Mouse (Mus musculus): ENCODE data around the gene Pglyrp1.

Gene Pglyrp1

DNA sequence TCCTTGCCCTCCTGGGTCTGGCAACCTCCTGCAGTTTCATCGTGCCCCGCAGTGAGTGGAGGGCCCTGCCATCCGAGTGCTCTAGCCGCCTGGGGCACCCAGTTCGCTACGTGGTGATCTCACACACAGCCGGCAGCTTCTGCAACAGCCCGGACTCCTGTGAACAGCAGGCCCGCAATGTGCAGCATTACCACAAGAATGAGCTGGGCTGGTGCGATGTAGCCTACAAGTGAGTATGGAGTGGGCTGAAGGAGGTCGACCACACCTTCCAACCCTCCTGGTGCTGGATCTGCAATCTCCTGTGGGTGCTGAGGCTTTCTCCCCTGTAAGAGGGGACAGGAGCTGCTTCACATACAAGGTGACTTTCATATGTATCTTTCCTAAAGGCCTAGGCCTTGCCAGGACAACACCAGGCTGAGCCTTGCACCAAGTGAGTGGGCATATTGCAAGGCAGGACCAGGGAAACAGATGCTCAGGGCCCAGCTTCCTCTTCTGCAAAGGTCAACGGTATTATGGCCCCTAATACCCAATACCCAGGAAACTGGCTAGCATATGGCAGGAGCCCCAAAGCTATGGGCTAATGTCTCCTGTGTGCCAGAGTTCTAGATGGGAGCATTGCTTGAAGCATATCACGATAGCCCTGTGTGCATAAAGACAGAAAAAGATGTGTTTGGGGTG lies 13.8 kb downstream of the Pglyrp1 start:
- peak; percentile 71 for DNase-seq (ENCODE audit: low read depth, low spot score)

DNA sequence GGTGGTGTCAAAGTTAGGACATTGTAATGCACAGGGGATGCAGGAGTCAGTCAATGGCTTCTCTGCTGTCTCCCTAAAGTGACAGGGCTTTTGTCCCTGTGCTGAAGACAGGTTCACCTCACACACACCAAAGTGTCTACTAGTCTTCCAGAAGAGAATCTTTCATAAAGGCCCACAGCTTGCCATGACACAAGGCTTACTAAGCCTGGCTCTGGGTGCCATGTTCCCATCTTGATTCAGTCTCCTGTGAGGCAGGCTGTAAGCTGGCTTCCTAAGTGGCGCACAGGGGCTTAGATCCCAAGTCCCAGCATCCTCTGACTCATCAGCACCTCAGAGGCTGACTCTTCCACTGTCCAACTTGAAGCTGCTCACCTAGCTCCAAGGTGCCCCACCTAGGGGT lies 15.8 kb downstream of the Pglyrp1 start:
- DNase-seq (ENCODE audit: low read depth, low spot score) = no peak

DNA sequence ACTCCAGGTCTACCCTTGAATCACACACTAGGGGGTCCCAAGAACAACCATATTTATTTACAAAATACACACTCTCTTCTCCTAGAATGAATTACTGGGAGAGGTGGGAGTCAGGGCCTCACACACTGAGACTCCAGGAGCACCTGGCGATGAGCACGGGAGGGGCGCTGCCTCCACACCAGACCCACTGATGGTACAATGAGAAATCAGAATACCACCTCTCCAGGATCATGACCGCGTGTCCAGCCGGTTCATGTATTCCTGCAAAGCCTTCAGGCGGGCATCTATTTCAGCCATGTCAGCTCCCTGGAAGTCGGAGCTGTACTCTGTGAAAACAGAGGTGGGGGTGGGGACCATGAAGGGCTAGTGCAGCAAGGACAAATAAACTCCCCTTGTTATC lies 19.7 kb downstream of the Pglyrp1 start:
- DNase-seq (ENCODE audit: low read depth, low spot score) = no peak

DNA sequence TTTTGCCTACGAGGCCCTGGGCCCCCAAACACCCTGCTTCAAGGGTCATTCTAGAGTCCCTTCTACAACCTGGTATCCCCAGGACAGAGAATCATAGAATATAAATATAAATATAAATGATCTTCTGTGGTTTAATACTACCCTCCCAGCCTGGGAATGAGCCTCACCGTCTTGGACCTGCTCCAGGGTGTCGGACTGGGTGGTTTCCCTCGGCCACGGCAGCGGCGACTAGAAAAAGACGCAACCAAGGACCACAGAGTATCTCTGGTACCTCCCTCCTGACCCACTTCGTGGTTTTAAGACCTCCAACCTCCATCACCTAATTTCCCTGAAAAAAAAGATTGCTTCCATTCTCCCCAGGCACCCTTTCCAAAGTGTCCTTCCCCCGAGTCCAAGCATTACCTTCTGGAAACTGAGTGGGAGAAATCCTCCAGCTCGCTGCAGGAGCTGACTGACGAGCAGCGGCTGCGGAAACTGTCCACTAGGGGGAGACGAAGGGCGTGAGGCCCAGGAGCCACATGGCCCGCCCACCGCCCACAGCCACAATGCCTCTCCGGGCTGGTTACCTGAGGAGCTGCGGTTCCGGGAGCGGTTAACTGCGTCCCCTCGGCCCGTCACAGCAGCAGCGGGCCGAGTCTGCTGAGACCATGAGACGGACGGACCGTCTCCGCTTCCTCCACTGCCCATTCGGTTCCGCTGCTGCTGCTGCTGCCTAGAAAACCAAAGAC lies 20.9 kb downstream of the Pglyrp1 start:
- peak; percentile 83 for DNase-seq (ENCODE audit: low read depth, low spot score)

DNA sequence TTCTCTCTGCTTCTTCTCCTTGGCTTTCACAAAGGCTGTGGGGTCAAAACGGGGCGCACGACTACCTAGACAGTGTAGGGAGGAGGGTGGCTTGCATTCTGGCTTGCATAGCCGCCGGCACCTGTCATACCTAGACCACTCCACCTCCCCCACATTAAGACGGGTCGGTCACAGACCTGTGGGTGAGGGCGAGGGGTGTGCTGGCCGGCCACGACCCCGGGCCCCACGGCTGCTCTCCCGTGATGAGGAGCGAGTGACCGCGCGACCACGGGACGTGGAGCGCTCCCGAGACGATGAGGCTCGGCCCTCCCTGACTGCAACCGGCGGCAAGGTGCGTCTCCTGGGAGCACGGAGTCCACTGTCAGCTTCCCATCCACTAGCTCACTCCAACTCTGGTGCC lies 21.9 kb downstream of the Pglyrp1 start:
- DNase-seq (ENCODE audit: low read depth, low spot score) = no peak

DNA sequence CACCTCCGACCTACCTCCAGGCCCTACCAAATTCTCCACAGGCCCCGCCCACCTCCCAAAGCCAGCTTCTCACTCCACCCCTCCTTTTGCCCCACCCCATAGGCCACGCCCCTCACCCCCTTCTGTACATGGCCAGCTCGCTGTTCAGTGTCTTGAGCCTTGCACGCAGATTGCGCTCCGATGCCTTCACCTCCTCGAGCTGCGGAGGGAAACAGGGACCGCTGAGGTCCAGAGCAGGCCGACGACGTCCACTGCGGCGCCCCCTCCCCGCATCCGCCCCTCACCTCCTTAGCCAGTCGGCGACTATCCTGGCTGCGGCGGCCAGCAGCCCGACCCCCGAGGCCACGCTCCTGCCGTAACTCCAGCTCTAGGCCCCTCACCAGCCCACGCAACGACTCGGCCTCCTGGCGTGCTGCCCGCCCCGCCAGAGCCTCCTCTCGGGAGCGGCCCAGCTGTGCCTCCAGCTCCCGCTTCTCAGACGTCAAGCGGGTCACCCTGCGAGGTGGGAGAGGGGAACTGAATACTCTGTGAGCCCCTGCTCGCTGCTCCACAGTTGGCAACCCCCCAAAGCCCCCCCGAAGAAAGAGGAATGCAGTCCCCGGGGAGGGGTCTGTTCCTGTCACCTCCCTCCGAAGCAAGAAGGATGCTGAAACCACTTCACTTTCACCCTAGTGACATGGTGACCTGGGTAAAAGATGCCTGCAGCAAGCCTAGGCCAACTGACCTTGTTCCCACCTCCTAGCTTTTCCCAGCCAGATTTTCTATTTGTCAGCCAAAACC lies 22.7 kb downstream of the Pglyrp1 start:
- DNase-seq (ENCODE audit: low read depth, low spot score) = peak; percentile 84

DNA sequence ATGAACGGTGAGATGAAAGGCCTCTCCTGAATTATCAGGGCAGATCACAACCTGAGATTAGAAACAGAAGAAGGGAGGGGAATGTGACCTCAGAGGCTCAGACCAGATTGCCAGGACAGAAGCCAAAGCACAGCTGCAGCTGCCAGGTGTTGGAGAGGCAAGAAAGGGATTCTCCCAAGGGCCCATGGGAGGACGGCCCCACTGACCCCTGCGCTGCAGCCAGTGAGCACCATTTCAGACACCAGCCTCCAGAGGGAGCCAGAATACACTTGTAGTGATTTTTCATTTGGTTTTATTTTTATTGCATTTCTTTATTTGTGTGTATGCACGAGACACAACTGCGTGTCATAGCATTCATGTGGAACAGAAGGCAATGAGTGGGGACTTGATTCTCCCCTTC lies 25.4 kb downstream of the Pglyrp1 start:
- DNase-seq (ENCODE audit: low read depth, low spot score) = no peak

DNA sequence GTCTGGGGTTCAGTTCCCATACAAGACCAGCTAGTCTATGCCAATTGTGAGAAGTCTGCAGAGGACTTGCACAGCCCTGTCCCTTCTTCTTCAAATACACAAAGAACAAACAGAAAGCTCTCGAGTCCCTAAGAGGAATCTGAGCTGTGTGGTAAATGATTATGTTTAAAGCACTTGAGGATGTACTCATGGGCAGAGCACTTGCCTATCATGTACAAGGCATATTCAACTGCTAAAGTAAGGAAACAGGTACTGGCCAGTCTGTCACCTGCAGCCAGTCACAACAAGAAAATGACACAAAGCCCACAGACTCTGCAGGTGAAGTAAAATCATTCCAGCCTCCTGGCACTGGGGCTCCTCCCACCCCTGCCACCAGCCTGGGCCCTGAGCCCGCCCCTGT lies 29.4 kb downstream of the Pglyrp1 start:
- no peak for DNase-seq (ENCODE audit: low read depth, low spot score)

DNA sequence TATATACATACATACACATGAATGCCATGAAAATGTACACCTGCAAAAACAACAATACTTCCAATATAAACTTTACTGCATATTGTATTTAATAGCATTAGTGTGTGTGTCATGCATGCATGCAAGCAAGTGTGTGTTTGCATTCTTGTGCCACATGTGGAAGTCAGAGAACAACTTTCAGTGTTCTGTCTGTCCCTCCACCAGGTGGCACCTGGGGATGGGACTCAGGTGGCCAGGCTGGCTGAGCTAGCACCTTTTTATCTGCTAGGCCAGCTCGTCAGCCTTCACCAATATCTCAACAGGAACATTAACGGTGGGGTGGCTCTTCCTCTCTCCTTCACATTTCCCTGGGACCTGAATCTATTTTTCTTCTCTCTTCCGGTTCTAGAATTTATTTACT lies 31.4 kb downstream of the Pglyrp1 start:
- DNase-seq (ENCODE audit: low read depth, low spot score) = no peak

DNA sequence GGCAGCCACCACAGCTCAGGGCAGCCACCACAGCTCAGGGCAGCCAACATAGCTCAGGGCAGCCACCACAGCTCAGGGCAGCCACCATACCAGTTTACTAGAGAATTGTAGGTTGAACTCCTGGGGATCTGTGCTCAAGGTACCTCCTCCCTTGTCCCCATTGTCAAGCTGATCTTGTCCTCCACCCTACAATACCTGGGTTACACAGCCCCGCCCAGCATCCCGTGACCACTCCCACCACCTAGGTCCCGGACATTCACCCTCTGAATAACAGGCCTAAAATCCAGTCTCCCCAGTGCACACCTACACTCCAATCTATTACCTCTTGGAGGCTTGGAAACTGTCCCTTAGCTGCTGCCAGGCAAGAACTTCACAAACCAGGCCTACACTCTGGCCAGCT lies 33.8 kb downstream of the Pglyrp1 start:
- peak; percentile 79 for DNase-seq (ENCODE audit: low read depth, low spot score)

DNA sequence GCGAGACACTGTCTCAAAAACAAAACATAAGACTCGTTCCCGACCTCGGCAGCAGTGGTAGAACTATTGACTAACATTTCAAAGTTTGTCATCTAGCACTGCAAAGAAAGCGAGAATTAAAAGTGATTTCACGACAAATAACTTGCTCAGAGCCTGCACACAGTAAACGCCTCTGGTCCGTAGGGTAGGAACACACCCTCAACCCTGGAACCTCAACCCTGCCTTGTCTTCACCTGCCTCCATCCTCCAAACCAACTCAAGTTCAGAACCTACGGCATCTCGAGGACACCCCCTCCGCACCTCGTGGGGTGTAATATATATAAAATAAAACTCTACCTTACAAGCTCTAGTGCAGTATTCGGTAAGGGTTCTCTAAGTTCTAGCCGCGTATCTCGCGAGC lies 38.7 kb downstream of the Pglyrp1 start:
- DNase-seq (ENCODE audit: low read depth, low spot score) = no peak

DNA sequence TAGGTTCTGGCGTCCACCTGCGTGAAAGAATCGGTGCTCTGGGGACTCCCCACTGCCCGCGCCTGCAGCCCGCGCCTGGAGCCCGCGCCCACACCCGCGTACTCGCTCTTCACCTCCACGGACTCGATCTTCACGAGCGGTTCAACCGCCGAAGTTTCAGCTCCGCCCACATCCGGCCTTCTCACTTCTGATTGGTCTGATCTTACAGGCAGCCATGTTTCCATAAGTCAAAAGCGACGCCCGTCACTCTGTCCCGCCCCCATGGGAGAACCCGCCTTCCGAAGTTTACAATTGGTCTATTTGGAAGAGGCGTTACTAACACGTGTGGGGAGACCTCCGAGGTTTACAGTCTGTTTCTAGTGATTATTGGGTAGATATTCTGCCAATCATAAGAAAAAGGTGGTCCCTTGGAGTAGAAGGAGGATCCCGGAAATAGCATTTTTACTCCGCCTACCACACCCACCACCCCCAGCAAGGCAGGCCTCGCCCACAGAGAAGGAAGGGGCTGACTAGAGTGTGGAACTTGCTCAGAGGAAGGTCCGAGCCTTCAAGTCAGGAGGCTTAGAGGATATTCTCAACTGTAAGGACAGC lies 39.2 kb downstream of the Pglyrp1 start, which contains the start of gene Ccdc61:
Gene Ccdc61, minus strand, starts transcription at position 175 of the 591 bp plus-strand sequence.
- peak; percentile 99 for DNase-seq (ENCODE audit: low read depth, low spot score)

DNA sequence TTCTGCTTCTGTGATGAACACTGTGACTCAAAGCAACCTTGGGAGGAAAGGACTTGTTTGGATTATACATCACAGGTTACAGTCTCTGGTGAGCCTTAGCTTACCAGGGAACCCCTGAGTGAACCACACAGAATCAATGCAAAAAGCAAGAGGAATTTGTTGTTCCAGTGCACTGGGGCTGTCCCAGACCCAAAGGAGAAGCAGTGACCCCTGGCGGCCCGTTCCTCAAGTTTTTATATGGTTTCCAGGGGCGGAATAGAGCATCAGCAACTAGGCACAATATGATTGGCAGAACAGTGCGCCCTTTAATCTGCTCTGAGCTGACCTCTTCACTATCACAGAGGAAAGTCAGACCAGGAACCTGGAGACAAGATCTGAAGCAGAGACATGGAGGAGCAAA lies 45.1 kb downstream of the Pglyrp1 start:
- no peak for DNase-seq (ENCODE audit: low read depth, low spot score)

DNA sequence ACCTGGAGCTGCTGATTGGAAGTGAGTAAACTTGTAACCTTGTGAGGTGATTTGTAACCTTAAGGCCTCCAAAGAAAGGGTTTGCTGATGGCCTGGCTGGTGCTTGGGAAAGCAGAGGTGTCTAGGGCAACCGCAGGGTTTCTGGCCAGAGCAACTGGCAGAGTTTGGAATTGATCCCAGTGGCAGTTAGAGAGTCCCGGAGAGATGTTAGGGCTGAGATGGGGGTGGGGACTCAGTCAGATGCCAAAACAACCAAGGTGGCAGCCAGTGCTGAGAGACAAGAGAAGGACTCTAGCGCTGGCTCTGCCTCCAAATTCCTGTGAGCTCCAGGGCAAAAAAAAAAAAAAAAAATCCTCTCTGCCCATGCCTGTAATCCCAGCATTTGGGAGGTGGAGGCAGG lies 46.8 kb downstream of the Pglyrp1 start:
- DNase-seq (ENCODE audit: low read depth, low spot score) = no peak

DNA sequence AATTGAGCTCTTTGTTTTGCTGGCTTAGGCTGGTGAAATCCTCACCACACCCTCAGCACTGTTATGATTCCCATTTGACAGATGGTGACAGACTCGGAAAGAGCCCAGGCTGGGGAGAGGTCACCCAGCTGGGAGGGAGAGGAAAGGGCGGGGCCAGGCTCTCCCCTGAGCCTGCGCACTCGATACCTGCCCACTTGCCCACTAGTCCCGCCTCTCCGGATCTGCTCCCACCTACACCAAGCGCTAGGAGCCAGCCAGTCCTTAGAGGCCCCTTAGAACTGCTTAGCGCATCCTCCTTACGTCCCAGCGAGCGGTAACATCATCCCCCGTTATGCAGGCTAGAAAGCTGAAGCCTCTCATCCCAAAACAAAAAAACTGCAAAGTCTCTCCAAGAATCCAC lies 49.9 kb downstream of the Pglyrp1 start:
- DNase-seq (ENCODE audit: low read depth, low spot score) = peak; percentile 80

DNA sequence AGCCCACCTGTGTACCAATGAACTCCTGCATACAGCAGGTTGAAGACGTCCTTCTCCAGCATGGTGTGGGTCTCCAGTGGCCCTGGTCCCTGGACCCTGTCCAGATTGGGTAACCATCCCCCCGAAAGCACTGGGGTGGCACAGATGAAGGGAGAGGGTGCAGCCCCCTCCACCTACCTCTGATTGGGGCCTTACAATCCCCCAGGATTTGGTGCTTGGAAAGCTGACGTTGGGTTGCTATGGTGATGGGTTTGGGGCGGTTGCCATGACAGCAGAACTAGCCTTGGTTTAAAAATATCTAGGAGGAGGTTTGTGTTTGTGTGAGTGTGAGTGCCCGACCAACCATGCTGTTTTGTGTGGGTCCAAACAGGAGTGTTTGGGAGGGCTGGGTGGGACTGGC lies 51.7 kb downstream of the Pglyrp1 start:
- no peak for DNase-seq (ENCODE audit: low read depth, low spot score)

DNA sequence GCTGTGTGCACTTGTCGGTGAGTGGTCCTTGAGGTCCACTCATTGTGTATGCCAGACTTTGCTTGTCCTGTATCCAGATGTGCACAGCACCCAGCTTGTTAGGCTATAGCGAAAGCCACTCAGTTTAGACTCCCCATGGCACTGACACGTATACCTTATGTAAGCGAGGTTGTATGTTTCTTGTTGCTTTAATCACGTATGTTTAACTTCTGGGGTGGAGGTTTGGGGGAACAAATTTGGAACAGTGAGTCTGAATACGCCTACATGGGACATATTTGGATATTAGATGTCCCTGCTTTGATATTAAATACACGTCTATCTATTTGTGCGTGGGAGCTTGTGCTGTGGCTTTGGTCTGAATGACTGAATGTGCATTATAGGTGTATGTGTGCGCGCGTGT lies 52.1 kb downstream of the Pglyrp1 start:
- DNase-seq (ENCODE audit: low read depth, low spot score) = no peak

DNA sequence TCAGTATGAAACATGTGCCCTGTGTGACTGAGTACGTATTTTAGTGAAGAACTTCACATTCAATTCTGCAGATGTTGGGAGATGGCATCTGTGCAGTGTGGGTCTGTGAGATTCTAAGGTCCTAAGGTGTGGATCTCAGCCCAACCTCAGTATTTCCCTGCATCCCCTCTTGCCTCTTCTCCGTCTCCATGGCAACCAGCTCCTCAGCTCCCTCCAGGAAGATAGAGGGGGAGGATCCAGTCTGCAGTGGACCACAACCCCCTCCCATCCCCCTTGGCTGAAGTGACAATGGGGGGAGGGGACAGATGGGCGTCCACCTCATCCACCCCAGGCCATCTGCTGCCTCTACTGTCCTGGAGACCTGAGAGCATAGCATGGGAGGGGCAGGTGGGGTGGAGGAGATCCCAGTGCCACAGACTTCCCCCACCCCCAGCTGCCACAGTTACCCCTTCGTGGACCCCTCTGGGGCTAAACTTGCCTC lies 52.6 kb downstream of the Pglyrp1 start:
- DNase-seq (ENCODE audit: low read depth, low spot score) = peak; percentile 75

DNA sequence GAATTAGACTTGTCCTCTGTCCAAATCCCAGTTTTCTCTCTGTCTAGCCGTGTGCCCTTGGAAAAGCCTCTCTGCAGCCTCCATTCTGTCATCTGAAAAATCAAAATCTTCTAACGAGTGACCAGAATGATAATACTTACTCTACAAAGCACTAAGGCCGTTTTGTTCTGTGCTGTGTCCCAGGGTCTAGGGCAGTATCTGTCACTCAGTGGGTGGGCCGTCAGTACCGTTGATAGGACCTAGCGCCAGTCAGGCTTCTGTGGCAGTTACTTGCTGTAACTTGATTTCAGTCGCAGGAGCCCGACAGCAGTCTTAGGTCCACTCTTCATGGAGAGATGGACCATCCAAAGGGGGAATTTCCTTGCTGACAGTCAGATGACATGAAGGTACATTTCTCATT lies 53.2 kb downstream of the Pglyrp1 start:
- DNase-seq (ENCODE audit: low read depth, low spot score) = no peak

DNA sequence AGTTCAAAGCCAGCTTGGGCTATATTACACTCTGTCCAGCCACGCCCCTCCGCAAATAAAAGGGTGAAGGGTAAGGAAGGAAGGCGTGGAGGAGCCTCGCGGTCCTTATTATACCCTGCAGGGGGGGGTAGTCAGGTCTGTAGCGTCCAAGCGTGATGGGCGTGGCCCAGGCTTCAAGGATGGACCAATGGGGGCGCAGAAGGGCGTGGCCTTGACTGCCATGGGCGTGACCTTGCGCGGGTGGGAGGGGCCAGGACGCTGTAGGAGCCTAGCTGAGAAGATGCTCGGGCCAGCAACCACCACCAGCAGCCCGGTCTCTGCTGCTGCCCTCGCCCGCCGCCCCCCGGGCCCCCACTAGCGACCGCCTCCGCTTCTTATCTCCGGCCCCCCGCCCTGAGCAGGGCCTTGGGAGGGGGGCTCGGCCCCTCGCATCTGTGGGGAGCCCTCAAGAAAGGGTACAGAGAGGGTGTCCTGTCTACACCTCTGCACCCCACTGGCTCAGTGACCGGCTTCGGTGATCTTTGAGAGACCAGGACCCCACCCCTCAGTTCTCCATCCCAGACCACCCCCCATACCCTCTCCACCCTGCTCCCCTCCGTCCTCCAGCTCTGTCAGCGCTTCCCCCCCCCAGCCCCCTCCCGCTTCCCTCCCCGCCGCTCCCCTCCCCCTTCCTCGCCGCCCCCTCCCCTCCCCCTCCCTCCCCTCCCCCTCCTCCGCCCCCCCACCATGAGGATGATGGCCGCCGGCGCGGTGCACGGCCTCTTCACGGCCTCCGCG lies 54.2 kb downstream of the Pglyrp1 start, which contains the start of gene Nova2:
Gene Nova2, plus strand, starts transcription at position 727 of the 777 bp plus-strand sequence.
- peak; percentile 98 for DNase-seq (ENCODE audit: low read depth, low spot score)
